Mouse (Mus musculus) R1 (cell line): ENCODE data around the gene Fkbp4.
"Not testable (repeated sequence)": the region's sequence is repeated elsewhere in the genome, so short reads cannot be mapped to it uniquely, and the experiment has no call there.

Source experiments
- DNase-seq: peaks from one replicate; pipeline ENCODE4 v3.0.0-alpha.2; 2018; ENCODE audit warnings: low read depth, low spot score

Gene Fkbp4

GRCm38 (mm10) chr6:128397574-128398261, 40.8 kb downstream of the Fkbp4 start:
- DNase-seq, result no peak

GRCm38 (mm10) chr6:128390683-128391082, 47.8 kb downstream of the Fkbp4 start:
- DNase-seq, result no peak

- no peak for DNase-seq
Observed at GRCm38 (mm10) chr6:128389185-128389584, 49.3 kb downstream of the Fkbp4 start.

DNA sequence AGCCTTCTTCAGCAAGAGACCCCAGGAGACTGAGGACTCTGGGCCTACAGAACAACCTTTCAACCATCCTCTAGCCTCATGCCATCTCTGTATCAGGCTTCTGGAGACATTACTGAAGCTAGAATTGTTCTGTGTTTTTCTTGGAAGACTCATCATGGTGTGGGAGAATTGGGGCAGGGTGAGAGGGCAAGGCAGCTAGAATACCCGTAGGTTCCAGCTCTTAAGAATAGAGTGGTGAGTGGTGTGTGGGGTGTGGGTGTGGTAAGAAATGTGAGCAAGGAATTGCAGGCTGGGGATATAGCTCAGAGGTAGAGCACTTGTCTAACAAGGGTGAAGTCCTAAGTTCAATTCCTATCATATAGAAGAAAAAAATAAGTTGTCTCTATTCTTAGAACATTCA, 53.5 kb downstream of the Fkbp4 start:
- no peak for DNase-seq

DNA sequence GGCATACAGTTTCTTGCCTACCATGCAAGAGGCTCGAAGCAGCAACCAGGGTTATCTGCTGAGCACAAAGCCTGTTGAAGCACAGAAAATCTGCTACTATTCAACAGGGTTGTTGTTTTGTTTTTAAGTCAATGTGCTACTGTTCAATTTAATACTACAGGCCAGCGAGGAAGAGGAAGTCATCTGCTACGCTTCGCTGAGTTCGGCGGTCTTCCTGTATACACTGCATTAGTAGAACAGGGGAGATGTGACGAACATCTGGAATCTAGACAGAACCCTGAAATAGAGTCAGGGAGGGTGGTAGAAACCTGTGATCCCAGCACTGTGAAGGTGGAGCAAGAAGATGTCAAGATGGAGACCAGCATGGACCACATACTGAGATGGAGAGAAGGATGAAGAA, 54.7 kb downstream of the Fkbp4 start:
- no peak for DNase-seq

- no peak for DNase-seq
Observed at GRCm38 (mm10) chr6:128381254-128381653, 57.2 kb downstream of the Fkbp4 start.

GRCm38 (mm10) chr6:128380594-128381167, 57.8 kb downstream of the Fkbp4 start:
- DNase-seq, result not testable (repeated sequence)
